Mouse (Mus musculus) mature B cell (primary cell): ENCODE results near the gene Clnk.

Experiments used
- in situ Hi-C: fragments of 300-500 bp; cut with MboI; formaldehyde crosslinking; loops from 2 replicates; pipeline ENCODE4 v1.14.3; 2019

Gene Clnk

GRCm38 (mm10) chr5:38857591-38857990 lies 19.0 kb downstream of the Clnk start:
- in situ Hi-C loops: no loop called here

- in situ Hi-C loops: no loop called here
Measured at GRCm38 (mm10) chr5:38850171-38850570, 26.4 kb downstream of the Clnk start.

- in situ Hi-C loops: no loop called here
Measured at GRCm38 (mm10) chr5:38845529-38845928, 31.1 kb downstream of the Clnk start.

GRCm38 (mm10) chr5:38844312-38844711 lies 32.3 kb downstream of the Clnk start:
- in situ Hi-C loops: no loop called here

GRCm38 (mm10) chr5:38839981-38840380 lies 36.6 kb downstream of the Clnk start:
- in situ Hi-C loops: no loop called here

GRCm38 (mm10) chr5:38827310-38827709 lies 49.3 kb downstream of the Clnk start:
- in situ Hi-C loops: no loop called here

GRCm38 (mm10) chr5:38826586-38826985 lies 50.0 kb downstream of the Clnk start:
- in situ Hi-C loops: no loop called here

- in situ Hi-C loops: no loop called here
Measured at GRCm38 (mm10) chr5:38824132-38824965, 52.3 kb downstream of the Clnk start.

- in situ Hi-C loops: no loop called here
Measured at GRCm38 (mm10) chr5:38813391-38814109, 63.1 kb downstream of the Clnk start.

- in situ Hi-C loops: no loop called here
Measured at GRCm38 (mm10) chr5:38812916-38813315, 63.7 kb downstream of the Clnk start.

GRCm38 (mm10) chr5:38812386-38812785 lies 64.2 kb downstream of the Clnk start:
- in situ Hi-C loops: no loop called here

GRCm38 (mm10) chr5:38798910-38799309 lies 77.7 kb downstream of the Clnk start:
- in situ Hi-C loops: loop anchor here (25.0 kb wide), 2 partner anchors 838 to 1163 kb away; no protein-coding TSS in a partner anchor

- in situ Hi-C loops: loop anchor here (25.0 kb wide), 2 partner anchors 842 to 1167 kb away; no protein-coding TSS in a partner anchor
Measured at GRCm38 (mm10) chr5:38795139-38795538, 81.5 kb downstream of the Clnk start.

GRCm38 (mm10) chr5:38791116-38791515 lies 85.5 kb downstream of the Clnk start:
- in situ Hi-C loops: loop anchor here (25.0 kb wide), 2 partner anchors 846 to 1171 kb away; no protein-coding TSS in a partner anchor

- in situ Hi-C loops: loop anchor here (25.0 kb wide), 2 partner anchors 848 to 1173 kb away; no protein-coding TSS in a partner anchor
Measured at GRCm38 (mm10) chr5:38788820-38789219, 87.8 kb downstream of the Clnk start.

- in situ Hi-C loops: loop anchor here (25.0 kb wide), 2 partner anchors 849 to 1174 kb away; no protein-coding TSS in a partner anchor
Measured at GRCm38 (mm10) chr5:38787851-38788520, 88.6 kb downstream of the Clnk start.

- in situ Hi-C loops: loop anchor here (25.0 kb wide), 2 partner anchors 851 to 1176 kb away; no protein-coding TSS in a partner anchor
Measured at GRCm38 (mm10) chr5:38786126-38786525, 90.5 kb downstream of the Clnk start.

GRCm38 (mm10) chr5:38785686-38786085 lies 90.9 kb downstream of the Clnk start:
- in situ Hi-C loops: loop anchor here (25.0 kb wide), 2 partner anchors 852 to 1177 kb away; no protein-coding TSS in a partner anchor

- in situ Hi-C loops: loop anchor here (25.0 kb wide), 2 partner anchors 855 to 1180 kb away; no protein-coding TSS in a partner anchor
Measured at GRCm38 (mm10) chr5:38781813-38782212, 94.8 kb downstream of the Clnk start.

- in situ Hi-C loops: loop anchor here (25.0 kb wide), 2 partner anchors 857 to 1182 kb away; no protein-coding TSS in a partner anchor
Measured at GRCm38 (mm10) chr5:38780631-38781030, 96.0 kb downstream of the Clnk start.

GRCm38 (mm10) chr5:38780045-38780444 lies 96.6 kb downstream of the Clnk start:
- in situ Hi-C loops: loop anchor here (25.0 kb wide), 2 partner anchors 857 to 1182 kb away; no protein-coding TSS in a partner anchor
